Mouse (Mus musculus): ENCODE results near the gene Zic1. TPM values are rescaled to one million over a fixed set of nuclear protein-coding genes. Genes with fewer than 3 reads are reported as not detected.
A peak's percentile ranks its signal among the peaks of the same experiment; 100 is the strongest.

Zic1 gene
- polyA plus RNA-seq, 1 experiment from 2014 or later: 0.04 TPM

DNA sequence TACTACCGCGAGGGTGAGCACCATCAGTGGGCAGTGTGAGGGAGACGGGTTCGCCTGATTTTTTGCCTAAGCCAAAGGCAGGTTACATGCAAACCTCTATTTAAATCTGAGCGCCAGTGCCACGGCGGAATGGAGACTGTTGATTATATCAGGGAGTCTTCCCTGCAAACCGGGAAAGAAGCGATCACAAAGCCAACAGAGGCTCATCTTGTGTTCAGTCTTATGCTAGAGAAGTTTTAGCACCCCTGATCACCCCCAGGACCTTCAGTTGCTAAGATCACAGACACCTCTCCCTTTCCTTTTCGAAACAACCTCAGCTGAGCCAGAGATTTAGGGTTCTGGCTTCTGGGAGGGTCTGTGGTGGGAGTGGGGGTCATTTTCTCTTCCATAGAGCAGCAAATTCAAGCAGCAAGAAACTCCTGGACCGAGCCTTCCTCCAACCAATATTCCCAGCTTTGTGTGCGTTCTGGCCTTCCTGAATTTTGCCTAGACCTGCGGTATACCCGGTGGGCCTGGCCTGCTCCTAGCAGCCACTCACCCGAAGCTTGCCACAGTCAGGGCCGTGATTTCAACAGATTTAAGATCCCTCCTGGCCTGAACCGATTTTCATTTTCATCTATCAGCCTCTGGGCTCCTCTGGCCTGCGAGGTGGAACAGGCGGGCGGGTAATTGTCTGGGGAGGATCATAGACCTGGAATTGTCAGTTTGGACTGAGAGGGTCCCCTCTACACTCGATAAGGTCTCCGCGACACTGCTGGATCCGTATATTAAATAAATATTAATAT, 17.1 kb upstream of the Zic1 start:
- H3K27me3 ChIP-seq: peaks cover 99% of the 10 kb centered on the region
- H3K9me3 ChIP-seq: no peaks in the 10 kb centered on the region
- no peak overlapping the region for H3K9ac ChIP-seq
- no peak overlapping the region for H3K4me2 ChIP-seq
- peaks cover 10% of the 10 kb centered on the region; the same call in 1 of the 2 replicates for H3K4me1 ChIP-seq
- WGBS: 2% methylated on average over 24 of the region's 24 CpGs
- H3K27ac ChIP-seq: no peak overlapping the region
- no peaks in the 10 kb centered on the region for H3K36me3 ChIP-seq
- ATAC-seq (ENCODE audit: borderline replicate concordance, extremely low read depth, low FRiP score, low TSS enrichment): no peak
- H3K4me3 ChIP-seq: no peak overlapping the region

DNA sequence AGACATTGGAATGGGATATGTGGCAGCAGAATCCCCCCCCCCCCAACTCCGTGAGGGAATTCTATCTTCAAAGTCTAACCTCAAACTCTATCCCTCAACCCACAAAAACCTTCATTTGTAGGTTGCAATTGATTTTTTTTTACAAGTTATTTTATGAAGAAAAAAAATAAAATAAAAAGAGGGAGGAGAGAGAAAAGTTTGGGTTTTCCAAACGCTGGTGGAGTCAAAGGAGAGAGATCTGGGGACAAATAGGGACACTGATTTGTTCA, 16.4 kb upstream of the Zic1 start:
- H3K4me2 ChIP-seq: peak overlapping the region; percentile 87
- 2% methylated on average over 2 of the region's 2 CpGs for WGBS
- peaks cover 10% of the 10 kb centered on the region; the same call in 1 of the 2 replicates for H3K4me1 ChIP-seq
- H3K9ac ChIP-seq: no peak overlapping the region
- no peaks in the 10 kb centered on the region for H3K36me3 ChIP-seq
- peak overlapping the region; percentile 52 for H3K4me3 ChIP-seq
- peaks cover 99% of the 10 kb centered on the region for H3K27me3 ChIP-seq
- no peak for ATAC-seq (ENCODE audit: borderline replicate concordance, extremely low read depth, low FRiP score, low TSS enrichment)
- H3K9me3 ChIP-seq: no peaks in the 10 kb centered on the region
- no peak overlapping the region for H3K27ac ChIP-seq

DNA sequence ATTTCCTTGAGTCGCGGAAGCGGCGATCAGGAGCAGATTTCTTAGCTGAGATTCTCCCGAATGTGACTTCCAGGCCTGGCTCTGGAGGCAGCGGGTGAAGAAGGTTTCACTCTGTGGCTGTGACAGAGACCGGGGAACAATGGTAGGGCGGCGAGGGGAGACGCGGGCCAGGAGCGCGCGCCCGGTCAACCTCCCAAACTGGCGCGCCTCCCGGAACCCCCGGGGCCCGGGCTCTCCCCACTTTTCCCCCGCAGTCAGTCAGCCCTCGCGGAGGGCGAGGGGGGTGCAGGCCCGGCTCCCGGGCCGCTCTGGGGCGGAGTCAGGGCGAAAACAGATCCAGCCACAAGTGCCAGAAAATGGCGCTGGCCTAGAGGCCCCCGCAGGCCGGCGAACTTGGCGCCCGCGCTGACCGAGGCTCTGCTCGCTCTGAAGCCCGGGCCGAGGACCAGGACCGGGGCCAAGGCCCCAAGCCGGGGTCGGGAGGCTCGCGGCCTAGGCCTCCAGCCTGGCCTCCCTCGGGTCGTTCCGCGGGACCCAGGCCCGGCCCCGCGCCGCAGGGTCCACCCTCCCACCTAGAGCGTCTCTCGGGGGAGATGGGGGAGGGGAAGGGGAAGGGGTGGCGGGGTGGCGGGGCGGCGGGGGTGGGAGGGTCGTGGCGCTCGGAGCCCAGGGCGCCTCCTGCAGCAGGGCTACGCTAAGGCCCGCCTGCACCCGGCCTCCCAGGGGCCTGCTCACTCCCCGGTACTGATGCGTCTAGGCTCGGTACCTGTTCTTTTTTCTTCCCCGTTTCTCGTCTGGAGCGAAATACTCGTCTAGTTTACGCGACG, 15.9 kb upstream of the Zic1 start:
- Histone ChIP-seq H3K27me3 (peaks cover 99% of the 10 kb centered on the region), H3K27ac (no peak overlapping the region), H3K9me3 (no peaks in the 10 kb centered on the region), H3K4me3 (peak overlapping the region; percentile 52), H3K9ac (peak overlapping the region; percentile 30), H3K4me1 (peaks cover 10% of the 10 kb centered on the region; the same call in 1 of the 2 replicates), H3K36me3 (no peaks in the 10 kb centered on the region), H3K4me2 (peak overlapping the region; percentile 87)
- ATAC-seq (ENCODE audit: borderline replicate concordance, extremely low read depth, low FRiP score, low TSS enrichment): peak; percentile 72
- 0% methylated on average over 60 of the region's 76 CpGs for WGBS

DNA sequence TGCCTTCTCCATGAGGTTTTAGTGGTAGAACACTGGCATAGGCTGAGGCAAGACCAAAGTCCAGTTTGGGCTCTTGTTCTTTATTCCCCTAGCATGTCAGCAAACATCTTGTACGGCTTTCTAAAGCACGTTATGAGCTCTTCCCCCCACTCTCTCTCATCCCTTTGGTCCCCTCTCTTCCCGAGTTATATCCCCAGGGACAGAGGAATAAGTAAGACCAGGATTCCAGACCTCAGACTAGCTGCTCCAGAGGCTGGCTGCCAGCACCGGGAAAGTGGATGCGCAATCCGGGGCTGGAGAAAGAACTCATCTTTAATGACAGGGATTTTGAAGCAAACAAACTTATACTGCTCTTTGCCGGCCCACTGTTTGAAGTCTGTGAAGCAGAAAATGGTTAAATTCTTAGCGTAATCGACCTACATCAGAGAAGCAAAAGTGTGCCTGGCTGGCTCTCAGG, 14.9 kb upstream of the Zic1 start:
- Histone ChIP-seq H3K4me1 (peaks cover 10% of the 10 kb centered on the region; the same call in 1 of the 2 replicates), H3K9ac (no peak overlapping the region), H3K36me3 (no peaks in the 10 kb centered on the region), H3K4me2 (no peak overlapping the region), H3K27me3 (peaks cover 99% of the 10 kb centered on the region), H3K4me3 (no peak overlapping the region), H3K9me3 (no peaks in the 10 kb centered on the region), H3K27ac (no peak overlapping the region)
- ATAC-seq (ENCODE audit: borderline replicate concordance, extremely low read depth, low FRiP score, low TSS enrichment): no peak
- 1% methylated on average over 9 of the region's 9 CpGs for WGBS

DNA sequence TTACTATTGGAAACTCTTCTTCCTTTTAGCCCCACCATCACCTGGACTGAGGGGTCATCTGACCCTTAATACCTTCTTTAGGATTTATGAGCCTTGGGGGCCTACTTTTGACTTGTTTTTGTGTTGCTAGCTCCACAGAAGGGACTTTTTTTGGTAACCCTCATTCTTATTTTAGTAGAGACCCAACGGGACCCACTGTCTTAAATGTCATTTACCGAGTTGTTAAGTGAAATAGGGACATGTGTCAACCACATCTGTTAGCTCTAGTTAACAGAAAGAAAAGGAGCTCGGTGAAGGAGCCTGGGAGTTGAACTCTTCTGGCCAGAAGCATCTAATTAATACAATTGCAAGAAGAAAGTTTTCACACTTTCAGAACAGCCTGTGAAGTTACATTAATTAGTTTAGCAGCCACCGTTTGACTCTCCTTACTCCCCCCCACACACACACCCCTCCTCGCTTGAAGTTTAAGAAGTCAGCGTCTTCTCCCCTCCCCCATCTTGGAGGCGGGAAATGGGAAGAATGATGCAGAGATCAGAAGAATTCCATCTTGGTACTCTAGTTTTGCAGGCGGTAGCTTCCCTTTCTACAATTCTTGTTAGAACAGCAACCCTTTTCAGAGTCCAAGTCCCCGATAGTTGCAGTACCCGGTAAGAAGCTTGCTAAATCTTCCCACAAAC, 14.3 kb upstream of the Zic1 start:
- H3K4me3 ChIP-seq: no peak overlapping the region
- no peak overlapping the region for H3K4me2 ChIP-seq
- peaks cover 10% of the 10 kb centered on the region; the same call in 1 of the 2 replicates for H3K4me1 ChIP-seq
- no peak overlapping the region for H3K9ac ChIP-seq
- 1% methylated on average over 10 of the region's 10 CpGs for WGBS
- no peaks in the 10 kb centered on the region for H3K36me3 ChIP-seq
- peaks cover 99% of the 10 kb centered on the region for H3K27me3 ChIP-seq
- ATAC-seq (ENCODE audit: borderline replicate concordance, extremely low read depth, low FRiP score, low TSS enrichment): no peak
- no peaks in the 10 kb centered on the region for H3K9me3 ChIP-seq
- no peak overlapping the region for H3K27ac ChIP-seq

DNA sequence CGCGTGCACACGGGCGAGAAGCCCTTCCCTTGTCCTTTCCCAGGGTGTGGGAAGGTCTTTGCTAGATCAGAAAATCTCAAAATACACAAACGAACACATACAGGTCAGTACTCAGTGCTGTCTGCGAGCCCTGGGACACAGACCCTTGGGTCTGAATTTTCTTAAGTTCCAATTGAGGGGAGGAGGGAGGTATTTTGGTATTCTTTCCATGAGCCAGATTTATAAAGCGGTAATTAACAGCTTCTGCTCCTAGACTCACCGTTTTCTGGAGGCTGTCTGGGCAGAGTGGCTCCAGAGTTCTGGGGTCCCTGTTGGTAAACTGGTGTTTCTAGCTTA, 13.7 kb upstream of the Zic1 start:
- Histone ChIP-seq H3K9me3 (no peaks in the 10 kb centered on the region), H3K36me3 (no peaks in the 10 kb centered on the region), H3K27ac (no peak overlapping the region), H3K4me1 (peaks cover 10% of the 10 kb centered on the region; the same call in 1 of the 2 replicates), H3K9ac (no peak overlapping the region), H3K27me3 (peaks cover 99% of the 10 kb centered on the region), H3K4me3 (no peak overlapping the region), H3K4me2 (no peak overlapping the region)
- WGBS: under 1% methylated on average over 8 of the region's 8 CpGs
- ATAC-seq (ENCODE audit: borderline replicate concordance, extremely low read depth, low FRiP score, low TSS enrichment): no peak

DNA sequence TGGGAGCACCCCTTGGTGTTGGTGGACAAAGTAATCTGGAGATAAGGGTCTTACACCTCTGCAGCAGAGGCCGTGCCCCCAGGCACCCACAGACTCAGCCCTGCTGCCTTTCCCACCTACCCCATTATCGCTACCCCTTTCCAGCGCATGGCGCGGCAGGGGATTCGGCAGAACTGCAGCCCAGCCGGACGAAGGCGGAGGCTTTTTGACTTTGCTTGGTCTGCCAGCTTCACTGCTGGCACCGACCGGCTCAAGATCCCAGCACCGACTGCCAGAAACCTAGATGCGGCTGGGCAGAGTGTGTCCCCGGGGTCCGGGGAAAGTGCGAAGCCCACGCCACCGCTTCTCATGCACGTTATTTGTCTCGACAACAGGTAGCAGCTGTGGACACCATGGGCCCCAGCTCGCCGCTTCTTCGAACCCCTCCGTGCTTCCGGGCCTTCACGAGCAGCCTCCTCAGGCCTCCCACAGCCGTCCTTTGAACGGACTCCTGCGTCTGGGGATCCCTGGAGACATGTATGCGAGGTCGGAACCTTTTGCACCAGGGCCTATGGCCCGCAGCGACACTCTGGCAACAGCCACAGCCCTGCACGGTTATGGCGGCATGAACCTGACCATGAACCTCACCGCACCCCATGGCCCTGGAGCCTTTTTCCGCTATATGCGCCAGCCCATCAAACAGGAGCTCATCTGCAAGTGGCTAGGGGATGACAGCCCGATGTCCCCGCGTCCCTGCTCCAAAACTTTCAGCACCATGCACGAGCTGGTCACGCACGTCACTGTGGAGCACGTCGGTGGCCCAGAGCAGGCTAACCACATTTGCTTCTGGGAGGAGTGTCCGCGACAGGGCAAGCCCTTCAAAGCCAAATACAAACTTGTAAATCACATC, 13.0 kb upstream of the Zic1 start:
- Histone ChIP-seq H3K4me1 (peaks cover 10% of the 10 kb centered on the region; the same call in 1 of the 2 replicates), H3K9me3 (no peaks in the 10 kb centered on the region), H3K27ac (no peak overlapping the region), H3K4me3 (no peak overlapping the region), H3K27me3 (peaks cover 99% of the 10 kb centered on the region), H3K36me3 (no peaks in the 10 kb centered on the region), H3K9ac (no peak overlapping the region), H3K4me2 (no peak overlapping the region)
- 1% methylated on average over 48 of the region's 48 CpGs for WGBS
- ATAC-seq (ENCODE audit: borderline replicate concordance, extremely low read depth, low FRiP score, low TSS enrichment): no peak

DNA sequence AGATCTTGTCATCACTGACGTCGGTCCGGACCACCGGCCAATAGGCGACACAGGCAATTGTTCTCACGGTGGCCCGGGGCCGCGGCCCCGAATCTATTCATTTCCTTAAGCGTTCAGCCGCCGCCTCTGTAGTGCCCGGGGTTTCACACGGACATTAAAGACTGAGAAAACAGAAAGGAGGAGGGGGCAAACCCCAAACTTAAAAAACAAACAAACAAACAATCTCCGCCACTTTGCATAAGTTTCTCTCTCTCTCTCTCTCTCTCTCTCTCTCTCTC, 12.2 kb upstream of the Zic1 start:
- Histone ChIP-seq H3K4me3 (no peak overlapping the region), H3K36me3 (no peaks in the 10 kb centered on the region), H3K9ac (no peak overlapping the region), H3K4me1 (peaks cover 10% of the 10 kb centered on the region; the same call in 1 of the 2 replicates), H3K4me2 (no peak overlapping the region), H3K9me3 (no peaks in the 10 kb centered on the region), H3K27me3 (peaks cover 97% of the 10 kb centered on the region), H3K27ac (no peak overlapping the region)
- WGBS: 0% methylated on average over 16 of the region's 16 CpGs
- ATAC-seq (ENCODE audit: borderline replicate concordance, extremely low read depth, low FRiP score, low TSS enrichment): no peak

DNA sequence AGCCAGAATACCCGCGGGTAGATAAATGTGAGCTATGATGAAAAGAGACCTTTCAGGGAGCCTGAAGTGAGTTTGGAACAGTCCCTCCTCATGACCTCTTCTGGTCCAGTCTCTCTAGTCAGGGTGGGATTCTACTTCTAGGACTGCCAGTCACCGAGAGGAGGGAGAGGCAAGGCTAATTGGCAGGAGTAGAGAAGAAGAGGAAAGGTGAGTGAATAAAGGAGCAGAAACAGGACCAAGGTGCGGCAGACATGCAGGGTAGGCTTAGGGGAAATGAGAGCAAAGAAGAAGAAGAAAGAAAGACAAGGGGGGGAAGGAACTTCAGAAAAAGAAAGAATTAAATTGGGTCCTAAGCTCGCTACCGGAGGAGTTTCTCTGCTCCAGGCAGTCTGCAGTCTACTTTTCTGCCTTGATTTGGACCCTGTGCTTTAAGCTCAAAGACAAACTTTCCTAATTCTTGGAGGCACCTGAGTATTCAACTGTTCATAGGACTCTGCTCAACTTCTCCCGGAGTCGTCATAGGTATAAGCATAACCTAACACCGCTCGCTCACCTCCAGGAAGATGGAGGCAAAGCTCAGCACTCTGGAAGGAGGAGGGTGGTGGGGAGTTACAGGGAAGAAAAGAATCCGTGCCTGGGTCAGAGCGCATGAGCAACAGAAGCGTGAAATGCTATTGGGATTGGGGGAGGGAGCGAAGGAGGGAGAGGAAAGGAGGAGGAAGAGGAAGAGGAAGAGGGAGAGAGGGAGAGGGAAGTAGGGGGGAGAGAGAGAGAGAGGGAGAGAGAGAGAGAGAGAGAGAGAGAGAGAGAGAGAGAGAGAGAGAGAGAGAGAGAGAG, 11.6 kb upstream of the Zic1 start:
- Histone ChIP-seq H3K9me3 (no peaks in the 10 kb centered on the region), H3K27me3 (peaks cover 97% of the 10 kb centered on the region), H3K4me2 (no peak overlapping the region), H3K36me3 (no peaks in the 10 kb centered on the region), H3K9ac (no peak overlapping the region), H3K27ac (no peak overlapping the region), H3K4me3 (no peak overlapping the region), H3K4me1 (peaks cover 10% of the 10 kb centered on the region; the same call in 1 of the 2 replicates)
- 2% methylated on average over 13 of the region's 14 CpGs for WGBS
- no peak for ATAC-seq (ENCODE audit: borderline replicate concordance, extremely low read depth, low FRiP score, low TSS enrichment)

DNA sequence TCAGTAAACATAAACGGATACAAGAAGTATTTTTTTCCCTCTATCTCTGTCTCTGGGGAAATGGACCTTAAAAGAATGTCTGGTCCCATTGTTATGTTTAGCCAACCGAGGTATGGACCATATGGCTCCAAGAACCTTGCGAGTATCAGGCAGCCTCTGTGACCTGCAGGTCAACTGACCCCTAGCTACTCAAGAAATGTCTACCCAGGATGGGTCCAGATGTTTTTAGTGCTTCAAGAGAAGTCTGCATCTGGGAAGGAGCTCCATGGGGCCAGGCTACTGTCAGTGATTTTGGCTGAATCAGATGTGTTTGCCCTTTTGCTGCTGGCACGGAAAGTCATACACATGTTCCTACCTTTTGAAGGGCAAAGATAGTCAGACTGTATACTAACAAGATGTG, 9.1 kb upstream of the Zic1 start:
- no peaks in the 10 kb centered on the region for H3K9me3 ChIP-seq
- no peaks in the 10 kb centered on the region for H3K4me1 ChIP-seq
- 6% methylated on average over 4 of the region's 4 CpGs for WGBS
- H3K9ac ChIP-seq: no peak overlapping the region
- no peak for ATAC-seq (ENCODE audit: borderline replicate concordance, extremely low read depth, low FRiP score, low TSS enrichment)
- H3K4me3 ChIP-seq: no peak overlapping the region
- H3K36me3 ChIP-seq: no peaks in the 10 kb centered on the region
- no peak overlapping the region for H3K4me2 ChIP-seq
- no peak overlapping the region for H3K27ac ChIP-seq
- peaks cover 98% of the 10 kb centered on the region for H3K27me3 ChIP-seq
